Mouse (Mus musculus) intestine, embryonic 16.5 days (tissue): ENCODE results near the gene Dpm1. TPM values are rescaled to one million over a fixed set of nuclear protein-coding genes. Genes with fewer than 3 reads are reported as not detected.

Experiments used
- ATAC-seq: fragments of 200-750 bp; cut with Nextera tagmentation; 2 replicates; pipeline ENCODE4 v1.8.0; 2017; ENCODE audit warnings: moderate TSS enrichment, moderate library complexity
- H3K27ac ChIP-seq: fragments of 300-500 bp; sonication (generic); 2 replicates; pipeline ENCODE4 v1.5.1; 2014; ENCODE audit warnings: mild to moderate bottlenecking, low read length
- H3K27me3 ChIP-seq: fragments of 300-500 bp; sonication (generic); replicated peaks from 2 replicates; pipeline ENCODE4 v1.6.1; 2014; ENCODE audit warnings: low read length, control low read depth, mixed read lengths; ENCODE audit not compliant: control insufficient read depth, insufficient read depth
- H3K36me3 ChIP-seq: fragments of 300-500 bp; sonication (generic); 2 replicates; pipeline ENCODE4 v1.6.1; 2014; ENCODE audit warnings: low read length, control low read depth; ENCODE audit not compliant: control insufficient read depth, insufficient read depth
- H3K4me1 ChIP-seq: fragments of 300-500 bp; sonication (generic); 2 replicates; pipeline ENCODE4 v1.6.1; 2014; ENCODE audit warnings: low read length, control low read depth, mixed read lengths; ENCODE audit not compliant: control insufficient read depth, insufficient read depth
- H3K4me2 ChIP-seq: fragments of 300-500 bp; sonication (generic); 2 replicates; pipeline ENCODE4 v1.6.1; 2014; ENCODE audit warnings: low read depth, low read length, control low read depth
- H3K4me3 ChIP-seq: fragments of 300-500 bp; sonication (generic); 2 replicates; pipeline ENCODE4 v1.5.1; 2014; ENCODE audit warnings: mild to moderate bottlenecking, low read length
- H3K9ac ChIP-seq: fragments of 300-500 bp; sonication (generic); 2 replicates; pipeline ENCODE4 v1.6.1; 2014; ENCODE audit warnings: low read depth, low read length
- H3K9me3 ChIP-seq: fragments of 300-500 bp; sonication (generic); 2 replicates; pipeline ENCODE4 v1.6.1; 2016; ENCODE audit warnings: low read length, control low read depth; ENCODE audit not compliant: control insufficient read depth
- WGBS: fragments of 180-500 bp; shearing (Covaris S2); extraction: QIAGEN DNeasy Blood & Tissue Kit; methylation state at CpG from one replicate; pipeline ENCODE4 v1.1.7; 2014; 5-methylcytosine and 5-hydroxymethylcytosine counted together
- polyA plus RNA-seq: library from polyadenylated mRNA; unstranded; fragments of >200 nt; fragmentation: Nextera tagmentation; extraction: Ambion mirVana; gene quantifications from 2 replicates; pipeline ENCODE4 v1.2.1, GENCODE M21; 2015

Gene Dpm1
- polyA plus RNA-seq, 1 experiment from 2014 or later = 99.3 TPM

DNA sequence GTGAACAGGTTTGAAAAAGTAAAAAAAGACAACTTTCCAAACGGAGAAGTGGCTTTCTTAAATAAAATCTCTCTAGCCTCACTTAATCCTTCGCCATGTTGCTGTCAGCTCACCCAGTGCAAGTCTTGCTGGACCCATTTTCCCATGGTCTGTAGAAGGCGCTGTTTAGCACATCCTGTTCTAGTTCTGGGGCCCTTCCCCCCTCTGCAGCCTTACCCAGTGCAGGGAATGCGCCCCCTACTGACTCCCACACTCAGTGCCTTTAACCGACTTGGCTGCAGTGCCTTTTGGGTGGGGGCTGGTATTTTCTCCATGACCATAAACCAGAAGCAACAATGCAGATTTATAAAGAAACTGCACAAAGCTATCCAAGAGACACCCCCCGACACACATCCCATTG, 25.1 kb downstream of the Dpm1 start:
- H3K4me3 ChIP-seq = peak overlapping the region; percentile 98
- peak; percentile 47 for ATAC-seq
- 3% methylated on average over 6 of the region's 6 CpGs for WGBS
- H3K4me2 ChIP-seq = peak overlapping the region; percentile 88
- H3K9ac ChIP-seq = peak overlapping the region; percentile 100
- peaks cover 25% of the 10 kb centered on the region for H3K4me1 ChIP-seq
- no peaks in the 10 kb centered on the region for H3K27me3 ChIP-seq
- peaks cover 6% of the 10 kb centered on the region; the same call in 1 of the 2 replicates for H3K36me3 ChIP-seq
- H3K9me3 ChIP-seq = no peaks in the 10 kb centered on the region
- H3K27ac ChIP-seq = peak overlapping the region; percentile 98

DNA sequence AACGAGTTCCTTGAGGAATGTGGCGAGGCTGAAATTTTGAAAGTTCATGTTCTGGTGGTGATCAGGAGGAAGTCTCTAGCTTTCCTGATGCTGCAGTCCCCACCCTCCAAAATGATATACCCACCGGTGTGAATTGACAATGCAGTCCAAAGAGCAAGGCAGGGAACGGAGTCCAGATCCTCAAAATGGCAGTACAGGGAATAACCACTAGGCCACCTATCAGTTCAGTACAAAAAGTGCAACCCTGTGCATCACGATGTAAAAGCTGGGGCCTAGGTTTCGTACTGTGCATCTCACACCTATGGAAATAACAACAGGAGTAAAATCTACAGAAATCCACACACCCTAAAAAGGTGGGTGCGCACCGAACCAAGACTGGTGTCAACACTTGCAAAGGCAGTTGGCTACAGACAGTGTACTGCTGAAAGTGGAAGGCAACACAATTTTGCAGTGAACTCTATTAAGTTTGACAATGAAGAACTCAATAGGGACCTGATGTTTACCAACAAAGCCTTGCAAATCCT, 25.9 kb downstream of the Dpm1 start:
- peak overlapping the region; percentile 88 for H3K4me2 ChIP-seq
- no peak for ATAC-seq
- 75% methylated on average over 8 of the region's 8 CpGs for WGBS
- no peak overlapping the region for H3K27ac ChIP-seq
- no peaks in the 10 kb centered on the region for H3K27me3 ChIP-seq
- H3K9me3 ChIP-seq = no peaks in the 10 kb centered on the region
- peaks cover 4% of the 10 kb centered on the region; the same call in 1 of the 2 replicates for H3K36me3 ChIP-seq
- H3K4me1 ChIP-seq = peaks cover 30% of the 10 kb centered on the region
- H3K4me3 ChIP-seq = peak overlapping the region; percentile 98
- H3K9ac ChIP-seq = no peak overlapping the region

DNA sequence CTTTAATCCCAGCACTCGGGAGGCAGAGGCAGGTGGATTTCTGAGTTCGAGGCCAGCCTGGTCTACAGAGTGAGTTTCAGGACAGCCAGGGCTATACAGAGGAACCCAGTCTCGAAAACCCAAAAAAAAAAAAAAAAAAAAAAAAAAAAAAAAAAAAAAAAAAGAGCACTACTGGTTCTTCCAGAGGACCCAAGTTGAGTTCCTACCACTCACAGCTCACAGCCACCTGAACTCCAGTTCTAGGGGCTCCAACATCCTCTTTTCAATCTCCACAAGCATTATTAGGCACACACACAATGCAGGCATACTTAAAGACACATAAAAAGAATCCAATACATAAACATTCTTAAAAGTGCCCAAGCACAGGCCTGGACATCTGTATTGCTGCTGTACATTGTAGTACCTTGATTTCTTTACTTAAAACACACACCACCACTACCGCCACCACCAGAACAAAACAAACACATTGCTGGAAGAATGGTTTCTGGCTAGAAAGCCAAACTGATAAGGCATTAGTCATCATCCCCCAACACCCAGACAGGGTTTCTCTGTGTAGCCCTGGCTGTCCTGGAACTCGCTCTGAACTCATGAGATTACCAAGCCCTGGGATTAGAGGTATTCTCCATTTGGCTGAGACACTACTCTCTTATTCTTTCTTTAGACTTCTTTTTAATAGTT, 30.2 kb downstream of the Dpm1 start:
- no peaks in the 10 kb centered on the region for H3K9me3 ChIP-seq
- peaks cover 48% of the 10 kb centered on the region for H3K4me1 ChIP-seq
- no peak overlapping the region for H3K9ac ChIP-seq
- WGBS = 67% methylated on average over 5 of the region's 5 CpGs
- ATAC-seq = no peak
- no peak overlapping the region for H3K27ac ChIP-seq
- H3K27me3 ChIP-seq = no peaks in the 10 kb centered on the region
- no peak overlapping the region for H3K4me3 ChIP-seq
- H3K4me2 ChIP-seq = no peak overlapping the region
- peaks cover 8% of the 10 kb centered on the region; the same call in 1 of the 2 replicates for H3K36me3 ChIP-seq

DNA sequence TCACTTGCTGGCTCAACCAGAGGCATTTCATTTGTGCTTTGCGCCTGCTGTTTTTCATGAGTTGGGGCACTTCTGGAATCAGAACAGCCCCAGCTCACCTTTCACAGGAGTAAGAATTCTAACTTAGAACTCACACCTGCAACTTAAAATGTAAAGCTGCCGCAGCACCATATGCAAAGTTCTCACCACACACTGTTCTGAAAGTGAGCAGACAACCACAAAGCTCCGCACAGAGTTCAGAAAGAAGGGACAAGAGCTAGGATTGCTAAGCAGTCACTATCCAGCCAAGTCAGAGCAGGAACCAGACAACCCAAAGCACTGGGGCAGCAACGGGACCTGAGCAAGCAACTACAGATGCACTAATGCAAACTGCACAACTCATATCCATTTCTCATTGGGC, 30.9 kb downstream of the Dpm1 start:
- H3K4me2 ChIP-seq = no peak overlapping the region
- no peak overlapping the region for H3K4me3 ChIP-seq
- H3K4me1 ChIP-seq = peaks cover 41% of the 10 kb centered on the region
- H3K9ac ChIP-seq = no peak overlapping the region
- no peaks in the 10 kb centered on the region for H3K27me3 ChIP-seq
- no peak overlapping the region for H3K27ac ChIP-seq
- WGBS = 77% methylated on average over 4 of the region's 4 CpGs
- peaks cover 8% of the 10 kb centered on the region; the same call in 1 of the 2 replicates for H3K36me3 ChIP-seq
- ATAC-seq = no peak
- no peaks in the 10 kb centered on the region for H3K9me3 ChIP-seq

DNA sequence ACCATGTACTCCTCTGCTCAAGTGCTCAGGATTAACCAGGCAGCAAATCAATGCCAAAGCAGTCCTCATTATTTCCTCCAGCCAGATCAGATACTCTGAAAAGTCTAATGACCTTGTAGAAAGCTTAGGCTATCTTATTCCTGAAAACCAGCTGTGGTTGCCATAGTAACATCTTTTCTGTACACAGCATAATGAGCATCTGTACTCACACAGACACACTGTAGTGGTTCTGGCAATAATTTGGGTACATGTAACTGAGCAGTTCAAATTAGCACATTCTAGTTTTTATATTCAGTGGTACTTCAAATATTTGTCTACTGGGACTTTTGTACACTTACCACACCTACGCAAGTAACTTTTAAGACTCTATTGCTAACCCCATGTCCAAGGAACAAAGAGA, 32.0 kb downstream of the Dpm1 start:
- no peaks in the 10 kb centered on the region for H3K27me3 ChIP-seq
- no peak overlapping the region for H3K27ac ChIP-seq
- H3K4me1 ChIP-seq = peaks cover 39% of the 10 kb centered on the region
- no peak for ATAC-seq
- no peaks in the 10 kb centered on the region for H3K9me3 ChIP-seq
- H3K36me3 ChIP-seq = peaks cover 6% of the 10 kb centered on the region; the same call in 1 of the 2 replicates
- no peak overlapping the region for H3K4me2 ChIP-seq
- 66% methylated on average over 1 of the region's 1 CpGs for WGBS
- no peak overlapping the region for H3K4me3 ChIP-seq
- H3K9ac ChIP-seq = no peak overlapping the region

DNA sequence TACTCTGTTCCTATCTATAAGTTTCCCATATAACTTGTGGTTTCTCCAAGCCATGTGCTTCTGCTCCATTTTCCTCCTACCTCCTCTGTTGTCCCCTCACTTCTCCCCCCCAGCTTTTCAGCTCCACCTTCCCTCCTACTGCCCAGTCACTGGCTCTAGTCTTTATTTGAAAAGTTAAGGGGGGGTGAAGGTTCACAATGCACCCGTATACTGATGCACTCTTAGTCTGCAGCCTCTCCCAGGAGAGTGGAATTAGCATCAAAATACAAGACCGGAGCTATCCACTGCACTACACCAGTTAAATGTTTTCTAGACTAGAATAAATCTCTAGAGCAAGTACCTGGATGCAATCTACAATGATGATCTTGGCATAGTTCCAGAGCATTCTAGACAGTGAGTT, 34.7 kb downstream of the Dpm1 start:
- no peaks in the 10 kb centered on the region for H3K27me3 ChIP-seq
- H3K4me3 ChIP-seq = no peak overlapping the region
- H3K9ac ChIP-seq = no peak overlapping the region
- no peak overlapping the region for H3K4me2 ChIP-seq
- H3K4me1 ChIP-seq = peaks cover 31% of the 10 kb centered on the region
- 61% methylated on average over 2 of the region's 2 CpGs for WGBS
- no peak for ATAC-seq
- H3K9me3 ChIP-seq = no peaks in the 10 kb centered on the region
- H3K27ac ChIP-seq = no peak overlapping the region
- peaks cover 4% of the 10 kb centered on the region; the same call in 1 of the 2 replicates for H3K36me3 ChIP-seq

DNA sequence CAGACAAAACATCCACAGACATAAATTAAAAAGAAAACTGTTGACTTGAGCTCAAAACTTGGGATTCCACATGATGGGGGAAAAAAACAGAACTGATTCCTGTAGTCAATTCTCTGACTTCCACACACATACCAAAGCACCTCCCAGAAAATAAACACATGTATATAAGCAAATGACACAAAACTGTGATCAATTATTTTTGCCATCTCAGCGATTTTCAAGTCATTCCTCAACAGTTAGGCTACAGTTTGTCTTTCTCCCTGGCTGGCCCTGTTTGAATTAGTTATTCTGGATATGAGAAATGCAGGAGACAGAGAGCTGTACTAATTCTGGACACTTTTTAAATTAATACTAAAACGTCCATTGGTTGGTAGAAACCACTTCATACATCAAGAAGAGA, 36.7 kb downstream of the Dpm1 start:
- Histone ChIP-seq H3K4me2 (no peak overlapping the region), H3K4me3 (no peak overlapping the region), H3K27me3 (no peaks in the 10 kb centered on the region), H3K4me1 (peaks cover 14% of the 10 kb centered on the region), H3K9me3 (no peaks in the 10 kb centered on the region), H3K9ac (no peak overlapping the region), H3K27ac (no peak overlapping the region), H3K36me3 (peaks cover 4% of the 10 kb centered on the region; the same call in 1 of the 2 replicates)
- no peak for ATAC-seq
- WGBS = 66% methylated on average over 2 of the region's 2 CpGs

DNA sequence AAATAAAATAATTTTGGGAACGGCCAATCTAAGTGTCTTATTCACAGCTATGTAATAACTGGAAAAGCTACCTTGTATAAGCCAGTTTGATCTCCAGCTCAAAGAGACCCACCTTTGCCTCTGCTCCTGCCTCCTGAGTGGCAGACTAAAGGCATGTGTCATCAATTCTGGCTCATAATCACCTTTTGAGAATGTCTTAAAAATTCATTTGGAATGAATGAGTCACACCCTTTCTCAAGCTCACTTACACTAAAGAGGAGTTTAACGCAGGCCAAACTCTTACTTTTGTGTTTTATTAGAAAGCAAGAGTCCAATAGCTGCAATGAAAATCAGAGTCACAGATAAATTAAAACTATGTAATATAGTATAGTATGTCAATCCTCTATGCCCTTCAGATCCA, 38.5 kb downstream of the Dpm1 start:
- Histone ChIP-seq H3K27me3 (no peaks in the 10 kb centered on the region), H3K9ac (no peak overlapping the region), H3K4me3 (no peak overlapping the region), H3K27ac (no peak overlapping the region), H3K4me1 (peaks cover 4% of the 10 kb centered on the region; the same call in 1 of the 2 replicates), H3K9me3 (no peaks in the 10 kb centered on the region), H3K4me2 (no peak overlapping the region), H3K36me3 (peaks cover 10% of the 10 kb centered on the region)
- ATAC-seq = no peak
- 92% methylated on average over 2 of the region's 2 CpGs for WGBS

DNA sequence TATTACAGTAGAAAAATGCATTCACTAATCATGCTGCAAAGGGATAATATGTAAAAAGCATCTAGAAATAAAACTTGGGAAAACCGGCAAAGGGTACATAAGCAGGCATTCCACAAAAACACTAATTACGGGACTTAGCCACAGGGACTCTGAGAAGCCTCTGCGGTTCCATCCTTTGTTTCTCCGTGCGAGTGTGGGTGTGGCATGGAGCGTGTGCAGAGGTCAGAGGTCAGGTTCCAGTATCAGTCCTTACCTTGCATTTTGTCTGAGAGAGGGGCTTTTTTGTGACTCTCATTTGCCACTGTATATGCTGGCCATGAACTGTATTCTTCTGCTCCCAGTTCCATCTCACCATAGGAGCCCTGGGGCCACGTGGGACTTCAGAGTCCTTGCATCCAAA, 54.4 kb downstream of the Dpm1 start:
- no peak overlapping the region for H3K4me3 ChIP-seq
- H3K27me3 ChIP-seq = no peaks in the 10 kb centered on the region
- no peaks in the 10 kb centered on the region for H3K4me1 ChIP-seq
- H3K9me3 ChIP-seq = no peaks in the 10 kb centered on the region
- H3K9ac ChIP-seq = no peak overlapping the region
- no peak overlapping the region for H3K27ac ChIP-seq
- peaks cover 9% of the 10 kb centered on the region; the same call in 1 of the 2 replicates for H3K36me3 ChIP-seq
- WGBS = 49% methylated on average over 7 of the region's 7 CpGs
- peak; percentile 4; the same call in 1 of the 2 replicates for ATAC-seq
- no peak overlapping the region for H3K4me2 ChIP-seq
